Mouse (Mus musculus) embryonic facial prominence, embryonic 14.5 days (tissue): ENCODE measurements around the gene Iqgap2. TPM values are rescaled to one million over a fixed set of nuclear protein-coding genes. Genes with fewer than 3 reads are reported as not detected.

Experiments
- ATAC-seq: fragments of 200-750 bp; cut with Nextera tagmentation; 2 replicates; pipeline ENCODE4 v1.8.0; 2017; ENCODE audit warnings: low read depth, moderate number of reproducible peaks, moderate TSS enrichment
- DNase-seq: peaks from one replicate; pipeline ENCODE4 v3.0.0-alpha.2; 2015; ENCODE audit warnings: low spot score
- H3K27ac ChIP-seq: fragments of 300-500 bp; sonication (generic); replicated peaks from 2 replicates; pipeline ENCODE4 v1.5.1; 2014; ENCODE audit warnings: low read depth, mild to moderate bottlenecking, low read length, moderate library complexity
- H3K27me3 ChIP-seq: fragments of 300-500 bp; sonication (generic); replicated peaks from 2 replicates; pipeline ENCODE4 v1.6.1; 2014; ENCODE audit warnings: low read length; ENCODE audit not compliant: control insufficient read depth, insufficient read depth
- H3K36me3 ChIP-seq: fragments of 300-500 bp; sonication (generic); 2 replicates; pipeline ENCODE4 v1.6.1; 2014; ENCODE audit warnings: low read length, mixed read lengths; ENCODE audit not compliant: control insufficient read depth, insufficient read depth
- H3K4me1 ChIP-seq: fragments of 300-500 bp; sonication (generic); 2 replicates; pipeline ENCODE4 v1.6.1; 2014; ENCODE audit warnings: antibody characterized with exemption, low read length; ENCODE audit not compliant: control insufficient read depth, insufficient read depth
- H3K4me2 ChIP-seq: fragments of 300-500 bp; sonication (generic); 2 replicates; pipeline ENCODE4 v1.6.1; 2014; ENCODE audit warnings: low read depth, mild to moderate bottlenecking, low read length, moderate library complexity, mixed read lengths
- H3K4me3 ChIP-seq: fragments of 300-500 bp; sonication (generic); 2 replicates; pipeline ENCODE4 v1.5.1; 2014; ENCODE audit warnings: low read depth, mild to moderate bottlenecking, low read length
- H3K9ac ChIP-seq: fragments of 300-500 bp; sonication (generic); 2 replicates; pipeline ENCODE4 v1.6.1; 2014; ENCODE audit warnings: low read depth, mild to moderate bottlenecking, low read length, moderate library complexity, mixed read lengths
- H3K9me3 ChIP-seq: fragments of 300-500 bp; sonication (generic); 2 replicates; pipeline ENCODE4 v1.6.1; 2016; ENCODE audit warnings: low read length; ENCODE audit not compliant: control insufficient read depth
- WGBS: fragments of 180-500 bp; shearing (Covaris S2); extraction: QIAGEN DNeasy Blood & Tissue Kit; methylation state at CpG from one replicate; pipeline ENCODE4 v1.1.7; 2014; 5-methylcytosine and 5-hydroxymethylcytosine counted together
- polyA plus RNA-seq: library from polyadenylated mRNA; unstranded; fragments of >200 nt; fragmentation: Nextera tagmentation; extraction: Ambion mirVana; gene quantifications from 2 replicates; pipeline ENCODE4 v1.2.1, GENCODE M21; 2014

Gene Iqgap2
- polyA plus RNA-seq, 1 experiment from 2014 or later, result 13.7 TPM

DNA sequence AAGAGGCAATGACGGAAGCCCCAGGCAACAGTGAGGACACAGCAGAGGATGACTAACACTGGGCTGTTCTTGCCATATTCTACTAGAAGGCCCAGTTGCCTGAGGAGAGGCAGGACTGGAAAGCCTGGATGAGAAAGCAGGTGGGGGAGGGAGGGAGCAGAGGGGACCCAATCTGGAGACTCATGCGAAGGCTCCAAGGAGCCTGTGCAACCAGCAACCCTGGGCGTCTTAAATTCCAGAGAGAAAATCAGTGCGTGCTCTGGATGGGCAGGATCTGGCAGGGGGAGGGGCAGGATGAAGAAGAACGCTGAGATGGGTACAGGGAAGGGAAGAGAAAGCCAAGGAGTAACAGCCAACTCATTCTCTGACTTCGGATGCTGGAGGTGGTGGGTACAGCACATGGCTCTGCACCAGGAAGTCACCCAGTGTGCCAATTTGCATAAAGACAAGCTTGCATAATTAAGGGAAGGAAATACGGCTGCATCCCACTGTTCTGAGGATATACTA, 42.2 kb downstream of the Iqgap2 start:
- no peak overlapping the region for H3K9ac ChIP-seq
- H3K36me3 ChIP-seq, result no peaks in the 10 kb centered on the region
- DNase-seq (no peak), ATAC-seq (peak; percentile 26; the same call in 1 of the 2 replicates)
- H3K4me2 ChIP-seq, result no peak overlapping the region
- no peaks in the 10 kb centered on the region for H3K4me1 ChIP-seq
- H3K9me3 ChIP-seq, result no peaks in the 10 kb centered on the region
- no peaks in the 10 kb centered on the region for H3K27me3 ChIP-seq
- WGBS, result 36% methylated on average over 7 of the region's 7 CpGs
- no peak overlapping the region for H3K27ac ChIP-seq
- H3K4me3 ChIP-seq, result no peak overlapping the region

- no peak overlapping the region for H3K9ac ChIP-seq
- 58% methylated on average over 5 of the region's 5 CpGs for WGBS
- no peak overlapping the region for H3K27ac ChIP-seq
- H3K36me3 ChIP-seq, result no peaks in the 10 kb centered on the region
- no peaks in the 10 kb centered on the region for H3K27me3 ChIP-seq
- ATAC-seq (no peak), DNase-seq (no peak)
- no peaks in the 10 kb centered on the region for H3K4me1 ChIP-seq
- no peak overlapping the region for H3K4me3 ChIP-seq
- no peaks in the 10 kb centered on the region for H3K9me3 ChIP-seq
- no peak overlapping the region for H3K4me2 ChIP-seq
Measured at GRCm38 (mm10) chr13:95846364-95846763, 45.4 kb downstream of the Iqgap2 start.

- H3K27me3 ChIP-seq, result no peaks in the 10 kb centered on the region
- no peaks in the 10 kb centered on the region for H3K36me3 ChIP-seq
- DNase-seq, result no peak
- 73% methylated on average over 3 of the region's 3 CpGs for WGBS
- H3K4me1 ChIP-seq, result no peaks in the 10 kb centered on the region
- ATAC-seq, result no peak
- H3K9me3 ChIP-seq, result no peaks in the 10 kb centered on the region
- no peak overlapping the region for H3K9ac ChIP-seq
- no peak overlapping the region for H3K27ac ChIP-seq
- no peak overlapping the region for H3K4me2 ChIP-seq
- no peak overlapping the region for H3K4me3 ChIP-seq
Measured at GRCm38 (mm10) chr13:95844950-95845349, 46.8 kb downstream of the Iqgap2 start.

GRCm38 (mm10) chr13:95843411-95844026, 48.2 kb downstream of the Iqgap2 start:
- Histone ChIP-seq H3K4me1 (no peaks in the 10 kb centered on the region), H3K36me3 (no peaks in the 10 kb centered on the region), H3K4me2 (no peak overlapping the region), H3K9me3 (no peaks in the 10 kb centered on the region), H3K27me3 (no peaks in the 10 kb centered on the region), H3K27ac (no peak overlapping the region), H3K4me3 (no peak overlapping the region), H3K9ac (no peak overlapping the region)
- ATAC-seq (no peak), DNase-seq (no peak)
- 77% methylated on average over 8 of the region's 10 CpGs for WGBS

- Histone ChIP-seq H3K36me3 (no peaks in the 10 kb centered on the region), H3K27ac (no peak overlapping the region), H3K4me2 (no peak overlapping the region), H3K4me1 (no peaks in the 10 kb centered on the region), H3K4me3 (no peak overlapping the region), H3K9me3 (no peaks in the 10 kb centered on the region), H3K9ac (no peak overlapping the region), H3K27me3 (no peaks in the 10 kb centered on the region)
- no peak for ATAC-seq
- DNase-seq, result no peak
- 79% methylated on average over 7 of the region's 7 CpGs for WGBS
Measured at GRCm38 (mm10) chr13:95842803-95843202, 48.9 kb downstream of the Iqgap2 start.

GRCm38 (mm10) chr13:95841946-95842345, 49.8 kb downstream of the Iqgap2 start:
- 79% methylated on average over 1 of the region's 1 CpGs for WGBS
- Histone ChIP-seq H3K9ac (no peak overlapping the region), H3K4me1 (no peaks in the 10 kb centered on the region), H3K27ac (no peak overlapping the region), H3K4me2 (no peak overlapping the region), H3K9me3 (no peaks in the 10 kb centered on the region), H3K36me3 (no peaks in the 10 kb centered on the region), H3K27me3 (no peaks in the 10 kb centered on the region), H3K4me3 (no peak overlapping the region)
- DNase-seq (no peak), ATAC-seq (no peak)

DNA sequence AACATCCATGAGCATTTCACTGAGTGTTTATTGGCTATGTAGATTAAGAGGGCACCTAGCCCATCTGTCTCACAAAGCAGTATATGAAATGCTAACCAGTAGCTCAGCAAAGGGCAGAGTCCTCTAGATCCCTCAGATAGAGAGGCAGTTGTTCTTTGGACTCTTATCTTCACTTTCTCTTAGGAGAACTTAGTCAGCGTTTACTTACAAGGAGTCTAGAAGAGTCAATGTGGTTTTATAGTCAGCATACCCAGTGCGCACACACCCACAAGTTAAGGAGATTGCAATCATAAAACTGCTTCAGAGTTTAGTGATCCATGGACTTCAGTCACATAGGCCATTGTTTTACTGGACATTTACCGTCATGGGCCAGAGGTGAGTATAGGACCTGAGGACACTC, 54.8 kb downstream of the Iqgap2 start:
- Histone ChIP-seq H3K4me1 (peaks cover 11% of the 10 kb centered on the region; the same call in 1 of the 2 replicates), H3K4me3 (no peak overlapping the region), H3K9ac (no peak overlapping the region), H3K27me3 (no peaks in the 10 kb centered on the region), H3K9me3 (no peaks in the 10 kb centered on the region), H3K27ac (no peak overlapping the region), H3K4me2 (no peak overlapping the region), H3K36me3 (0 out of 2 replicates have a peak, but pooled peaks cover 7% of the 10 kb centered on the region)
- ATAC-seq (no peak), DNase-seq (no peak)
- 99% methylated on average over 3 of the region's 3 CpGs for WGBS

GRCm38 (mm10) chr13:95833473-95833872, 58.2 kb downstream of the Iqgap2 start:
- H3K4me1 ChIP-seq, result peaks cover 11% of the 10 kb centered on the region; the same call in 1 of the 2 replicates
- 78% methylated on average over 6 of the region's 6 CpGs for WGBS
- DNase-seq (no peak), ATAC-seq (no peak)
- no peak overlapping the region for H3K9ac ChIP-seq
- no peaks in the 10 kb centered on the region for H3K27me3 ChIP-seq
- H3K4me2 ChIP-seq, result no peak overlapping the region
- H3K4me3 ChIP-seq, result no peak overlapping the region
- H3K36me3 ChIP-seq, result 0 out of 2 replicates have a peak, but pooled peaks cover 7% of the 10 kb centered on the region
- H3K9me3 ChIP-seq, result no peaks in the 10 kb centered on the region
- peak overlapping the region; percentile 55; the same call in 1 of the 2 replicates for H3K27ac ChIP-seq

GRCm38 (mm10) chr13:95832712-95833111, 59.0 kb downstream of the Iqgap2 start:
- ATAC-seq (no peak), DNase-seq (no peak)
- Histone ChIP-seq H3K9me3 (no peaks in the 10 kb centered on the region), H3K4me3 (no peak overlapping the region), H3K36me3 (0 out of 2 replicates have a peak, but pooled peaks cover 7% of the 10 kb centered on the region), H3K4me2 (no peak overlapping the region), H3K9ac (0 out of 2 replicates have a peak overlapping the region, but pooled peaks have one; percentile 25), H3K27me3 (no peaks in the 10 kb centered on the region), H3K27ac (peak overlapping the region; percentile 55; the same call in 1 of the 2 replicates), H3K4me1 (peaks cover 11% of the 10 kb centered on the region; the same call in 1 of the 2 replicates)
- WGBS, result 49% methylated on average over 3 of the region's 3 CpGs
